ENCODE assay signal across 8 mouse cellular contexts in genomic region chr4:151902689-151903241, GRCm38 (mm10). TPM values are rescaled to one million over a fixed set of nuclear protein-coding genes. Genes with fewer than 3 reads are reported as not detected.
DNase-seq lines count a peak whose midpoint lies in the region; ATAC-seq and TF ChIP-seq lines count a peak whose summit lies in the region.

No protein-coding gene starts in this region.

- H3K4me3 ChIP-seq in MEL (ENCODE audit: control insufficient read depth in 1 of 2, insufficient read depth in 1 of 2, low read depth in 2 of 2, low read length in 2 of 2): peak overlapping the region; percentile 60 to 96
- H3K4me3 ChIP-seq in kidney, postnatal 0 days (replicated peaks; ENCODE audit: low read depth, low read length): no peak overlapping the region

- peak; percentile 21; the same call in 1 of the 2 replicates for ATAC-seq in granulocyte monocyte progenitor cell, adult 5-6 weeks (replicated peaks; ENCODE audit: poor library complexity, severe bottlenecking)
- ATAC-seq in kidney, postnatal 0 days (replicated peaks; ENCODE audit: low FRiP score, low read depth): no peak

- H3K9me3 ChIP-seq in MEL (replicated peaks; ENCODE audit: insufficient read depth, low read length): no peaks in the 10 kb centered on the region
- H3K9me3 ChIP-seq in kidney, postnatal 0 days (replicated peaks; ENCODE audit: low read length): no peaks in the 10 kb centered on the region

- TF ChIP-seq EP300 in MEL (IDR thresholded peaks at IDR 0.05; ENCODE audit: low read depth in 1 of 2, low read length in 2 of 2): no peak

- peak overlapping the region; percentile 60 for H3K9ac ChIP-seq in MEL (ENCODE audit: control insufficient read depth, low read depth, low read length, poor library complexity, severe bottlenecking)
- H3K9ac ChIP-seq in kidney, postnatal 0 days (ENCODE audit: low read depth, low read length): no peak overlapping the region

- H3K79me2 ChIP-seq in MEL (ENCODE audit: control insufficient read depth, insufficient read depth, low read length, poor library complexity): no peaks in the 10 kb centered on the region

- 0 out of 4 replicates have a peak, but pooled peaks of 1 of the 2 experiments have one; percentile 39 for TF ChIP-seq POLR2A in MEL (IDR thresholded peaks at IDR 0.05; ENCODE audit: control insufficient read depth in 1 of 2, insufficient read depth in 1 of 2, low read depth in 1 of 2, low read length in 2 of 2, poor library complexity in 1 of 2)

- H3K27ac ChIP-seq in MEL (ENCODE audit: control insufficient read depth, low read depth, low read length): peak overlapping the region; percentile 68
- H3K27ac ChIP-seq in kidney, postnatal 0 days: no peak overlapping the region

- peaks cover 0 to 30% of the 10 kb centered on the region in 2 experiments; a peak in 2 of 4 replicates for H3K36me3 ChIP-seq in MEL (ENCODE audit: control insufficient read depth in 1 of 2, insufficient read depth in 2 of 2, low read length in 2 of 2)
- no peaks in the 10 kb centered on the region for H3K36me3 ChIP-seq in kidney, postnatal 0 days (ENCODE audit: insufficient read depth, low read length)

- H3K27me3 ChIP-seq in MEL (ENCODE audit: control insufficient read depth in 1 of 2, insufficient read depth in 2 of 2, low read length in 2 of 2): no peaks in the 10 kb centered on the region
- H3K27me3 ChIP-seq in kidney, postnatal 0 days (ENCODE audit: insufficient read depth, low read length): no peaks in the 10 kb centered on the region

- no peak for TF ChIP-seq CTCF in MEL (IDR thresholded peaks at IDR 0.05 in 2 of 3, conservative IDR thresholded peaks at IDR 0.05 in 1 of 3; ENCODE audit: control insufficient read depth in 1 of 3, insufficient read depth in 1 of 3, low read depth in 2 of 3, low read length in 3 of 3, poor library complexity in 1 of 3, severe bottlenecking in 1 of 3)
- TF ChIP-seq CTCF in kidney, postnatal 0 days (IDR thresholded peaks at IDR 0.05; ENCODE audit: low read depth): no peak

- peak; percentile 85 for DNase-seq in MEL (ENCODE audit: low read depth, low spot score)
- DNase-seq in adrenal gland, postnatal 14 days: peak; percentile 88
- DNase-seq in kidney, postnatal 0 days (ENCODE audit: low spot score): peak; percentile 54
- peak; percentile 93 for DNase-seq in skeletal muscle tissue, adult 2 months (ENCODE audit: low read depth, low spot score)
- no peak for DNase-seq in embryo, embryonic 10 days (ENCODE audit: low spot score)
- DNase-seq in spleen, adult 18-20 months: no peak
- no peak for DNase-seq in layer of hippocampus, postnatal 10 days (ENCODE audit: low spot score in 2 of 2)

- H3K4me1 ChIP-seq in MEL (ENCODE audit: control insufficient read depth in 1 of 2, insufficient read depth in 2 of 2, low read length in 2 of 2): peaks cover 17 to 43% of the 10 kb centered on the region in 2 experiments
- H3K4me1 ChIP-seq in kidney, postnatal 0 days (replicated peaks; ENCODE audit: insufficient read depth, low read length): 0 out of 2 replicates have a peak, but pooled peaks cover 3% of the 10 kb centered on the region

- no peak for TF ChIP-seq RAD21 in MEL (IDR thresholded peaks at IDR 0.05; ENCODE audit: low read depth, low read length)

- WGBS in kidney, postnatal 0 days: 48% methylated on average over 14 of the region's 14 CpGs

- no peak overlapping the region for H3K4me2 ChIP-seq in kidney, postnatal 0 days (ENCODE audit: low read length)

TF ChIP-seq in MEL, 35 proteins besides CTCF, POLR2A, EP300 and RAD21:
- peak; percentile 60 for TF ChIP-seq SIN3A (IDR thresholded peaks at IDR 0.05; ENCODE audit: low read length)
- no peak for TF ChIP-seq UBTF (IDR thresholded peaks at IDR 0.05; ENCODE audit: borderline replicate concordance, insufficient read depth, low read depth, low read length)
- TF ChIP-seq GATA1 (IDR thresholded peaks at IDR 0.05; ENCODE audit: low read depth, low read length): no peak
- peak; percentile 32; the same call in 1 of the 2 replicates for TF ChIP-seq NELFE (IDR thresholded peaks at IDR 0.05; ENCODE audit: low read depth, low read length)
- TF ChIP-seq CHD1 (IDR thresholded peaks at IDR 0.05; ENCODE audit: low read depth, low read length): no peak
- TF ChIP-seq MXI1 (IDR thresholded peaks at IDR 0.05; ENCODE audit: low read depth, low read length): peak; percentile 66
- no peak for TF ChIP-seq HCFC1 (IDR thresholded peaks at IDR 0.05; ENCODE audit: low read depth, low read length)

RNA-seq across cellular contexts. Expression of gene Dnajc11, which starts 30.7 kb away (rescaled TPM):
- total RNA-seq in MEL (2012; rRNA removed): 109 and 128 TPM in 2 replicates
- 100 to 1,000 TPM; 157 to 278 TPM for polyA plus RNA-seq in MEL (2012; ENCODE audit: insufficient read depth in 1 of 2, insufficient read length in 2 of 2, low read depth in 1 of 2, low replicate concordance in 2 of 2, missing spikeins in 1 of 2)
- 117 and 122 TPM in 2 replicates for total RNA-seq in adrenal gland, postnatal 14 days (2021)
- total RNA-seq in granulocyte monocyte progenitor cell, adult 5-6 weeks (2014; fragmentation: Nextera tagmentation): 73.5 and 77.5 TPM in 2 replicates
- total RNA-seq in granulocyte monocyte progenitor cell, adult 5-6 weeks (2017): 57.8 and 71.2 TPM in 2 replicates
- polyA plus RNA-seq in kidney, postnatal 0 days (2015; fragmentation: Nextera tagmentation; extraction: Ambion mirVana): 48.4 and 56.1 TPM in 2 replicates
- total RNA-seq in layer of hippocampus, postnatal 10 days (2021): 10 to 100 TPM; 75.8 to 82.0 TPM

RNA-seq across cellular contexts. Expression of gene Camta1, which starts 41.1 kb away (rescaled TPM):
- 23.5 and 28.2 TPM in 2 replicates for total RNA-seq in MEL (2012; rRNA removed)
- 10 to 100 TPM in 1 of 2 experiments, not detected in 1; 87.5 TPM for polyA plus RNA-seq in MEL (2012; ENCODE audit: insufficient read depth in 1 of 2, insufficient read length in 2 of 2, low read depth in 1 of 2, low replicate concordance in 2 of 2, missing spikeins in 1 of 2)
- total RNA-seq in adrenal gland, postnatal 14 days (2021): 40.1 and 45.4 TPM in 2 replicates
- 35.5 and 75.7 TPM in 2 replicates for total RNA-seq in granulocyte monocyte progenitor cell, adult 5-6 weeks (2014; fragmentation: Nextera tagmentation)
- 18.5 and 31.9 TPM in 2 replicates for total RNA-seq in granulocyte monocyte progenitor cell, adult 5-6 weeks (2017)
- polyA plus RNA-seq in kidney, postnatal 0 days (2015; fragmentation: Nextera tagmentation; extraction: Ambion mirVana): 115 and 124 TPM in 2 replicates
- total RNA-seq in layer of hippocampus, postnatal 10 days (2021): 100 to 1,000 TPM; 218 to 223 TPM

Comparison
In these comparisons a context has a peak if more than half of its experiments do, and no peak if none do; other contexts are left out.
1. DNase-seq: peak in MEL (single experiment), adrenal gland, postnatal 14 days (single experiment), kidney, postnatal 0 days (single experiment) and skeletal muscle tissue, adult 2 months (single experiment); none in embryo, embryonic 10 days (single experiment), spleen, adult 18-20 months (0 of 2) and layer of hippocampus, postnatal 10 days (0 of 2).